ENCODE assay signal across 7 mouse cellular contexts in the genomic region with DNA sequence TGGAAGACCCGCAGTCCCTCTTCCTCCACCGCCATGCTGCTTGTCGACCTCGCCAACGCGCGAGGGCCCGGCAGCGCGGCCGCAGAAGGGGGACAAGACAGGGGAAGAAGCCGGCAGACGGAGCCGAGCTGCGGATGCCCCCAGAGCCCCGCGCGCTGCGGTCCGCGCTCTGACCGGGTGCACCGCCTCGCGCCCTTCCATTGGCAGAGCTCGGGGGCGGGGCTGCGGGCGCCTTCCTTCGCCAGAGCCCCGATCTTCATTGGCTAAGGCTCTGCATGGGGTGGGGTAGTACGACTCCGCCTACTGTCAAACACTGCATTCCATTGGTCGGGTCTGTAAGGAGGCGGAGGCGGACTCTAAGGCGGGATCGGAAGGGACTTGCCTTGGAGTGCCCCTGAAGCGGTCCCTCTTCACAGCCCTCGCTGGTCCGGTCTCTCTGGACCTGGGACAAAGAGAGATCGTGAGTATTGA. TPM values are rescaled to one million over a fixed set of nuclear protein-coding genes. Genes with fewer than 3 reads are reported as not detected.
DNase-seq lines count a peak whose midpoint lies in the region; ATAC-seq lines count a peak whose summit lies in the region.

Rasa3 (minus strand) TSS at position 191 of the 471 bp plus-strand sequence.

- peak within 1 kb of the TSS; percentile 86 for H3K4me2 ChIP-seq in embryonic facial prominence, embryonic 12.5 days (replicated peaks)
- peak within 1 kb of the TSS; percentile 85 for H3K4me2 ChIP-seq in limb, embryonic 11.5 days (ENCODE audit: low read depth, severe bottlenecking)
- peak within 1 kb of the TSS; percentile 77 for H3K4me2 ChIP-seq in midbrain, embryonic 14.5 days (ENCODE audit: low read length)

- peak within 1 kb of the TSS; percentile 76 for H3K27ac ChIP-seq in embryonic facial prominence, embryonic 12.5 days
- 0 out of 2 replicates have a peak within 1 kb of the TSS, but pooled peaks have one; percentile 26 for H3K27ac ChIP-seq in limb, embryonic 11.5 days (replicated peaks; ENCODE audit: low read depth, low read length)
- H3K27ac ChIP-seq in midbrain, embryonic 14.5 days (replicated peaks; ENCODE audit: low read depth, low read length) = peak within 1 kb of the TSS; percentile 86

- no peaks in the 10 kb centered on the region for H3K36me3 ChIP-seq in embryonic facial prominence, embryonic 12.5 days
- no peaks in the 10 kb centered on the region for H3K36me3 ChIP-seq in limb, embryonic 11.5 days (ENCODE audit: control insufficient read depth, insufficient read depth, low read length)
- H3K36me3 ChIP-seq in midbrain, embryonic 14.5 days (ENCODE audit: control insufficient read depth, insufficient read depth, low read length) = no peaks in the 10 kb centered on the region

- DNase-seq in adrenal gland, postnatal 25 days = peak; percentile 95
- DNase-seq in heart, adult 11 months = peak; percentile 100
- DNase-seq in kidney, adult 18-20 months = peak; percentile 93
- peak; percentile 92 for DNase-seq in limb, embryonic 11.5 days (ENCODE audit: low spot score)
- peak; percentile 97 for DNase-seq in midbrain, embryonic 14.5 days
- peak; percentile 93 to 95 for DNase-seq in spleen, adult 18-20 months

- peak within 1 kb of the TSS; percentile 64 for H3K9ac ChIP-seq in embryonic facial prominence, embryonic 12.5 days
- peak within 1 kb of the TSS; percentile 61 for H3K9ac ChIP-seq in limb, embryonic 11.5 days (ENCODE audit: low read length)
- peak within 1 kb of the TSS; percentile 73 for H3K9ac ChIP-seq in midbrain, embryonic 14.5 days (replicated peaks; ENCODE audit: low read length)

- H3K4me1 ChIP-seq in embryonic facial prominence, embryonic 12.5 days = peaks cover 18% of the 10 kb centered on the region
- 0 out of 2 replicates have a peak, but pooled peaks cover 4% of the 10 kb centered on the region for H3K4me1 ChIP-seq in limb, embryonic 11.5 days (ENCODE audit: control insufficient read depth, insufficient read depth, low read length)
- peaks cover 22% of the 10 kb centered on the region; the same call in 1 of the 2 replicates for H3K4me1 ChIP-seq in midbrain, embryonic 14.5 days (ENCODE audit: control insufficient read depth, insufficient read depth, low read length)

- under 1% methylated on average over 42 of the region's 42 CpGs for WGBS in embryonic facial prominence, embryonic 12.5 days
- under 1% methylated on average over 40 of the region's 42 CpGs for WGBS in limb, embryonic 11.5 days
- under 1% methylated on average over 42 of the region's 42 CpGs for WGBS in midbrain, embryonic 14.5 days

- peak within 1 kb of the TSS; percentile 77 for H3K4me3 ChIP-seq in embryonic facial prominence, embryonic 12.5 days
- H3K4me3 ChIP-seq in limb, embryonic 11.5 days (ENCODE audit: low read depth, low read length) = peak within 1 kb of the TSS; percentile 70
- peak within 1 kb of the TSS; percentile 76 for H3K4me3 ChIP-seq in midbrain, embryonic 14.5 days (replicated peaks; ENCODE audit: low read depth, low read length)

- peak; percentile 97 for ATAC-seq in embryonic facial prominence, embryonic 12.5 days (ENCODE audit: insufficient number of reproducible peaks, insufficient read depth, low FRiP score, low TSS enrichment)
- peak; percentile 99 for ATAC-seq in limb, embryonic 11.5 days (ENCODE audit: insufficient number of reproducible peaks, low FRiP score, low TSS enrichment, low read depth)
- ATAC-seq in midbrain, embryonic 14.5 days (ENCODE audit: low FRiP score, low TSS enrichment) = peak; percentile 99

- peaks cover 12% of the 10 kb centered on the region; the same call in 1 of the 2 replicates for H3K27me3 ChIP-seq in embryonic facial prominence, embryonic 12.5 days
- H3K27me3 ChIP-seq in limb, embryonic 11.5 days (ENCODE audit: control insufficient read depth, insufficient read depth, low read length) = no peaks in the 10 kb centered on the region
- H3K27me3 ChIP-seq in midbrain, embryonic 14.5 days (ENCODE audit: control insufficient read depth, insufficient read depth, low read length) = no peaks in the 10 kb centered on the region

- H3K9me3 ChIP-seq in embryonic facial prominence, embryonic 12.5 days = no peaks in the 10 kb centered on the region
- no peaks in the 10 kb centered on the region for H3K9me3 ChIP-seq in limb, embryonic 11.5 days (ENCODE audit: control insufficient read depth, low read length)
- H3K9me3 ChIP-seq in midbrain, embryonic 14.5 days (ENCODE audit: control insufficient read depth, low read length) = no peaks in the 10 kb centered on the region

RNA-seq across cellular contexts. Expression of gene Rasa3, which starts in this region (rescaled TPM):
- 39.2 and 63.9 TPM in 2 replicates for total RNA-seq in adrenal gland, postnatal 25 days (2021)
- 26.1 and 26.3 TPM in 2 replicates for polyA plus RNA-seq in embryonic facial prominence, embryonic 12.5 days (2016; fragmentation: Nextera tagmentation; extraction: Ambion mirVana)
- polyA plus RNA-seq in limb, embryonic 11.5 days (2014; fragmentation: Nextera tagmentation; extraction: Ambion mirVana) = 16.6 and 19.8 TPM in 2 replicates
- polyA plus RNA-seq in midbrain, embryonic 14.5 days (2014; fragmentation: Nextera tagmentation; extraction: Ambion mirVana) = 18.4 and 26.0 TPM in 2 replicates

Comparison
In these comparisons a context has a peak if more than half of its experiments do, and no peak if none do; other contexts are left out.
1. Peak in every context shown above with its lines: DNase-seq, ATAC-seq, H3K4me3 ChIP-seq and H3K27ac ChIP-seq.
2. H3K27ac ChIP-seq: peak in every context shown above with its lines; median percentile 86 in midbrain, embryonic 14.5 days; 76 in embryonic facial prominence, embryonic 12.5 days; 26 in limb, embryonic 11.5 days.